Mouse (Mus musculus) embryonic facial prominence, embryonic 10.5 days (tissue): ENCODE measurements around the gene Abhd16a. TPM values are rescaled to one million over a fixed set of nuclear protein-coding genes. Genes with fewer than 3 reads are reported as not detected.
A peak's percentile ranks its signal among the peaks of the same experiment; 100 is the strongest.

ENCODE experiments used
- DNase-seq: peaks from one replicate; pipeline ENCODE4 v3.0.0-alpha.2; 2017; ENCODE audit warnings: low spot score
- H3K27ac ChIP-seq: fragments of 300-500 bp; sonication (generic); replicated peaks from 2 replicates; pipeline ENCODE4 v1.5.1; 2016; ENCODE audit warnings: mild to moderate bottlenecking
- H3K27me3 ChIP-seq: fragments of 300-500 bp; sonication (generic); replicated peaks from 2 replicates; pipeline ENCODE4 v1.6.1; 2016; ENCODE audit warnings: low read depth, mild to moderate bottlenecking; ENCODE audit not compliant: poor library complexity, severe bottlenecking
- H3K36me3 ChIP-seq: fragments of 300-500 bp; sonication (generic); replicated peaks from 2 replicates; pipeline ENCODE4 v1.6.1; 2016; ENCODE audit warnings: mild to moderate bottlenecking, moderate library complexity
- H3K4me1 ChIP-seq: fragments of 300-500 bp; sonication (generic); 2 replicates; pipeline ENCODE4 v1.6.1; 2016
- H3K4me3 ChIP-seq: fragments of 300-500 bp; sonication (generic); 2 replicates; pipeline ENCODE4 v1.5.1; 2016; ENCODE audit warnings: mild to moderate bottlenecking, moderate library complexity
- H3K9me3 ChIP-seq: fragments of 300-500 bp; sonication (generic); 2 replicates; pipeline ENCODE4 v1.6.1; 2016; ENCODE audit warnings: mild to moderate bottlenecking
- WGBS: fragments of 180-500 bp; shearing (Covaris S2); methylation state at CpG from one replicate; pipeline ENCODE4 v1.1.7; 2016; 5-methylcytosine and 5-hydroxymethylcytosine counted together
- polyA plus RNA-seq: library from polyadenylated mRNA; unstranded; fragments of >200 nt; fragmentation: Nextera tagmentation; extraction: Ambion mirVana; gene quantifications from 2 replicates; pipeline ENCODE4 v1.2.1, GENCODE M21; 2016

Abhd16a gene
- polyA plus RNA-seq, 1 experiment from 2014 or later = 59.4 TPM

- H3K27ac ChIP-seq = no peak overlapping the region
- H3K4me3 ChIP-seq = no peak overlapping the region
- peaks cover 40% of the 10 kb centered on the region for H3K27me3 ChIP-seq
- no peaks in the 10 kb centered on the region for H3K36me3 ChIP-seq
- 69% methylated on average over 4 of the region's 4 CpGs for WGBS
- H3K9me3 ChIP-seq = no peaks in the 10 kb centered on the region
- H3K4me1 ChIP-seq = peaks cover 26% of the 10 kb centered on the region
- no peak for DNase-seq
Observed at GRCm38 (mm10) chr17:35080710-35081109, 8.4 kb upstream of the Abhd16a start.

- no peak for DNase-seq
- H3K4me1 ChIP-seq = peaks cover 3% of the 10 kb centered on the region
- no peaks in the 10 kb centered on the region for H3K36me3 ChIP-seq
- peak overlapping the region; percentile 32; the same call in 1 of the 2 replicates for H3K27ac ChIP-seq
- H3K27me3 ChIP-seq = peaks cover 20% of the 10 kb centered on the region
- no peak overlapping the region for H3K4me3 ChIP-seq
- no peaks in the 10 kb centered on the region for H3K9me3 ChIP-seq
- WGBS = 84% methylated on average over 16 of the region's 16 CpGs
Observed at GRCm38 (mm10) chr17:35082841-35083576, 6.1 kb upstream of the Abhd16a start.

- Histone ChIP-seq H3K27me3 (peaks cover 16% of the 10 kb centered on the region; the same call in 1 of the 2 replicates), H3K27ac (no peak overlapping the region), H3K36me3 (no peaks in the 10 kb centered on the region), H3K4me1 (no peaks in the 10 kb centered on the region), H3K4me3 (no peak overlapping the region), H3K9me3 (no peaks in the 10 kb centered on the region)
- 86% methylated on average over 3 of the region's 3 CpGs for WGBS
- DNase-seq = no peak
Observed at GRCm38 (mm10) chr17:35083929-35084497, 5.0 kb upstream of the Abhd16a start.

- Histone ChIP-seq H3K4me3 (no peak within 1 kb of the TSS), H3K9me3 (no peaks in the 10 kb centered on the region), H3K27me3 (peaks cover 4% of the 10 kb centered on the region; the same call in 1 of the 2 replicates), H3K36me3 (no peaks in the 10 kb centered on the region), H3K27ac (no peak within 1 kb of the TSS), H3K4me1 (peaks cover 11% of the 10 kb centered on the region)
- DNase-seq = no peak
- WGBS = 80% methylated on average over 7 of the region's 7 CpGs
Observed at GRCm38 (mm10) chr17:35085208-35085865, 3.7 kb upstream of the Abhd16a start, which contains the start of gene Ly6g6f. Gene Ly6g6f (minus strand): TSS chr17:35085610.

GRCm38 (mm10) chr17:35088151-35088550 is 912 bp upstream of the Abhd16a start:
- no peak for DNase-seq
- Histone ChIP-seq H3K4me3 (no peak overlapping the region), H3K4me1 (peaks cover 17% of the 10 kb centered on the region), H3K27me3 (no peaks in the 10 kb centered on the region), H3K36me3 (peaks cover 20% of the 10 kb centered on the region), H3K9me3 (no peaks in the 10 kb centered on the region), H3K27ac (no peak overlapping the region)
- WGBS = 53% methylated on average over 2 of the region's 2 CpGs

- 76% methylated on average over 8 of the region's 8 CpGs for WGBS
- no peak for DNase-seq
- no peaks in the 10 kb centered on the region for H3K27me3 ChIP-seq
- H3K4me1 ChIP-seq = peaks cover 17% of the 10 kb centered on the region
- H3K4me3 ChIP-seq = peak overlapping the region; percentile 83
- H3K36me3 ChIP-seq = peaks cover 41% of the 10 kb centered on the region
- 0 out of 2 replicates have a peak overlapping the region, but pooled peaks have one; percentile 24 for H3K27ac ChIP-seq
- H3K9me3 ChIP-seq = no peaks in the 10 kb centered on the region
Observed at GRCm38 (mm10) chr17:35090166-35090932, 1.3 kb downstream of the Abhd16a start.

- no peak for DNase-seq
- Histone ChIP-seq H3K4me3 (no peak overlapping the region; the same call in 1 of the 2 replicates), H3K9me3 (no peaks in the 10 kb centered on the region), H3K4me1 (peaks cover 17% of the 10 kb centered on the region), H3K27ac (no peak overlapping the region), H3K36me3 (peaks cover 63% of the 10 kb centered on the region), H3K27me3 (no peaks in the 10 kb centered on the region)
- 86% methylated on average over 14 of the region's 14 CpGs for WGBS
Observed at GRCm38 (mm10) chr17:35092403-35093198, 3.5 kb downstream of the Abhd16a start.

- H3K36me3 ChIP-seq = peaks cover 83% of the 10 kb centered on the region
- H3K27me3 ChIP-seq = no peaks in the 10 kb centered on the region
- WGBS = 92% methylated on average over 15 of the region's 15 CpGs
- peak overlapping the region; percentile 16; the same call in 1 of the 2 replicates for H3K4me3 ChIP-seq
- DNase-seq = no peak
- no peak overlapping the region for H3K27ac ChIP-seq
- no peaks in the 10 kb centered on the region for H3K9me3 ChIP-seq
- peaks cover 12% of the 10 kb centered on the region for H3K4me1 ChIP-seq
Observed at GRCm38 (mm10) chr17:35094475-35095365, 5.7 kb downstream of the Abhd16a start.

- no peaks in the 10 kb centered on the region for H3K9me3 ChIP-seq
- DNase-seq = no peak
- H3K27ac ChIP-seq = no peak overlapping the region; the same call in 1 of the 2 replicates
- H3K27me3 ChIP-seq = no peaks in the 10 kb centered on the region
- no peak overlapping the region for H3K4me3 ChIP-seq
- 84% methylated on average over 12 of the region's 12 CpGs for WGBS
- H3K36me3 ChIP-seq = peaks cover 97% of the 10 kb centered on the region
- H3K4me1 ChIP-seq = no peaks in the 10 kb centered on the region; the same call in 1 of the 2 replicates
Observed at GRCm38 (mm10) chr17:35096597-35096996, 7.5 kb downstream of the Abhd16a start.

- Histone ChIP-seq H3K9me3 (no peaks in the 10 kb centered on the region), H3K4me3 (no peak overlapping the region), H3K36me3 (peaks cover 97% of the 10 kb centered on the region), H3K27me3 (no peaks in the 10 kb centered on the region), H3K27ac (no peak overlapping the region), H3K4me1 (no peaks in the 10 kb centered on the region; the same call in 1 of the 2 replicates)
- 81% methylated on average over 12 of the region's 12 CpGs for WGBS
- no peak for DNase-seq
Observed at GRCm38 (mm10) chr17:35097164-35097655, 8.1 kb downstream of the Abhd16a start.
